Mouse (Mus musculus) lung, postnatal 10 days (tissue): ENCODE measurements at regions not wholly inside any gene's neighbourhood (a gene's known extent, or its start where the extent isn't known, plus 50 kb on each side); places are given as distances from the start of the nearest gene placed in this dataset.

ENCODE experiments used
- DNase-seq: peaks from one replicate; pipeline ENCODE4 v3.0.0; 2021

DNA sequence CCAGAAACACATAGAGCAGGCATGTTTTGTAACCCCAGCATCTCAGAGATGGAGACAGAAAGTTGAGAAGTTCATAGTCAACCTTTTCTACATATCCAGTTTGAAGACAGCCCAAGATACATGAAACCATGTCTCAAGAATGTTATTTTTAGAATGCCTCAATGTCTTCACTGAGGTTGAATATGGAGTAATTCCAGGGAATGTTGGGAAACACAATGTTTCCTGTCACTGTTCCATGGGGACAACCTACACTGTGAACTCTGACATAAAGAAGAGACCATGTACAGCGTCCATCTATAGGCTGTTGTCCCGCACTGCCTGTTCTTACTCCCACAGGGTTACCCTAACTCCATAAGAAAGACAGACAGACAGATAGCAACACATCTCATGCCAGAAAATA lies 89.8 kb upstream of the Mark1 start:
- no peak for DNase-seq

DNA sequence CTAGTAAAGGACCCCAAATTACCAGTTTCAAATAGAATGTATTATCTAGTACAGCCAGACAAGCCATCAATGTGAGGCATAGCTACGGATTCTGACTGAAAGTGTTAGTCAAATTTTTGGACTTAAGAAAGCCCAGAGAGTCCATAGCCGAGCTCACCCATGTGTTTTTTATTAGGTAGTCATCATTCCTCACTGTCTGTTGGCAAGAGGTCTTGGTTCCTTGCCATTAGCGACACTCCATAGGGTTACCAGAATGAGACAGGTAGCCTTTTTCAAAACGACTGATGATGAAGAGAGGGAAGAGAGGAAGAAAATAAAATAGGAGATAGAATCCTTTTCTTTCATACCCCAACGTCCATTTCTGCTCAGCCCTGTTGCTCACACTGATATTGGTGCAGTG lies 83.8 kb upstream of the Mark1 start:
- DNase-seq = no peak

DNA sequence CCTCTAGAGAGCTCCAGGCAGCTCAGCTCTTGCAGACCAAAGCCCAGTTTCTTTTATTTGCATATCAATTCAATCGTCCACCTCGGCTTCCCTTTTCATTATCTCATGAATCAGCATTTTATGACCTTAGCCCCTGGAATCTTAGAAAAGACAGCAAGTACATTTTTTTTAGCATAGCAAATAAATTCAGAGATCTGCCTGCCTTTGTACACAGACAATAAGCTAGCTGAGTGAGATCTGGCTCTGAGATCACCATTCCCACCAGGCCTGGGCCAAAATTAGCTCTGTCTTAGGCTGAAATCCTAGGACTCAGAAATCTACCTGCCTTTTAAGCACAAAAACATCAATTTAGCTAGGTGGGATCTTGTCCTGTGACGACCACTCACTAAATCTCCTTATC lies 80.7 kb upstream of the Mark1 start:
- no peak for DNase-seq

DNA sequence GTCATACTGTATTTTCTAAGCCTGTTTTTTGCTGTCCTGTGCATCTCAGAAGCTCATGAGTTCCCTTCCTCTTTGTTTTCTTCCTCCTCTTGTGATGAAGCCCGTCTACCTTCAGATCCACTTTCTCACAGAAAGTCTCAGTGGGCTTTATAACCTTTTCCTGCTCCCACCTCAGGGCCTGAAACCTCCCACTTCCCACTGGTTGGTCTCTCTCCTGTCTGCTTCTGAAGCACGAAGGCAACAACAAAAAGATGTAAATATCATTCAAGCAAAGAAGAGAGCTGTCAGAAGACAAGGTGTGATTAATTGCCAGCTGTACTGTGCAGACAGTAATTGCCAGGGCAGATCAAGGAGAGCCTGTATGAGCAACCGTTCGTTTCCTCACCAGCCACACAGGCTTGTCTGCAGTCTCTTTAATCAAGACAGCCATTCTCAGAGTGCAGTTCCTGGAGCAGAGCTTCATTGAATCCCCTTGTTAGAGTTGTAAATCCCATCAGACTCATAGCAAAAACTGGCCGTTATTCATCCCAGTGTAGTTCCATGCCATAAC lies 80.0 kb upstream of the Mark1 start:
- no peak for DNase-seq

DNA sequence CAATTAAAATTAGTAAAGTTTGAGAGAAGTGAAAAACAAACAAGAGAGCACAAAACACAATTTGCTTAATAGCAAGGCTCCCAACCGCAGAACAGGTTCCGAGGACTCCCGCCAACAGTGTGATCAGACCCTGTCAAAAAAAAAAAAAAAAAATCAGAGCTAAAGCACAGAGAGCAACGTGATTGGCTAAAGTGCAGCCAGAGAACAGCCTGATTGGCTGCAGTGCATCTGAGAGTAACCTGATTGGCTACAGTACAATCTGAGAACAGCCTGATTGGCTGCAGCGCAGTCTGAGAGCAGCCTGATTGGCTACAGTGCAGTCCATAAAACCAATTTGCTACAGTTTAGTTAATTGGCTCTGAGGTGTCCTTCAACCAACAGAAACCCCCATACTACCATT lies 74.6 kb upstream of the Mark1 start:
- no peak for DNase-seq

DNA sequence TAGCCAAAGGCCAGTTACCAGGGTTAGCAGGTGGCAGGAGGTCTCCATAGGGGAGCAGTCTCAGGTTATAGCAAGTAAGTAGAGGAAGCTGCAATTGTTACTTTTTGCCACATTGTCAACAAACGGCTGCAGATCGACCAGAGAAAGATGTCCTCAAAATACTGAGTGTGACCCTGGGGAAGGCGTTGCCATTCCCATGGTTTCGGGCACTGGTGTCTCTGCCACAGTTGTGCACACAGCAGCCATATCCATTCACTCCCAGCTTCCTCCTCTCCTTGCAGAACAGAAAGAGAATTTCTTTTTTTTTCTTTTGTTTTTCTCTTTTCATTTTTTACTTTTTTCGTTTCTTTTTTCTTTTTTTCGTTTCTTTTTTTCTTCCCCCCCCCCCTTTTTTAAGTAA lies 73.4 kb upstream of the Mark1 start:
- no peak for DNase-seq

DNA sequence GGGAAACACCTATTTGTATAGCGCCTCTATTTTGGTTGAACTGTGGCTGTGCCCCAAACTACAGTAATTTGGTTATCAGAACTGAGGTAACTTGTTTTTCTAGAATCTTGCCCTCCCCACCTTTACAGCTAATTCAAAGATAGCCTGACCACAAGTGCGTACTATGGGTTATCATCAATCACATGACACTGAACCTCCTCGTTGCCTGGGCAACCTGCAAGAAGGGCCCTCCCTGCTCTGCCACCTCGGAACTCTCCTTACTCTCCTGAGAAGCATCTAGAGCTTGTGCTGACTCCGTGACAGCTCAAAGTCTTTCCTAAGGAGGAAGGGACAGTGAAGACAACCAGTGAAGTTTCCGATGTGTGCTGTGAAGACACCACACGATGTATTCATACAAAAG lies 72.2 kb upstream of the Mark1 start:
- no peak for DNase-seq

DNA sequence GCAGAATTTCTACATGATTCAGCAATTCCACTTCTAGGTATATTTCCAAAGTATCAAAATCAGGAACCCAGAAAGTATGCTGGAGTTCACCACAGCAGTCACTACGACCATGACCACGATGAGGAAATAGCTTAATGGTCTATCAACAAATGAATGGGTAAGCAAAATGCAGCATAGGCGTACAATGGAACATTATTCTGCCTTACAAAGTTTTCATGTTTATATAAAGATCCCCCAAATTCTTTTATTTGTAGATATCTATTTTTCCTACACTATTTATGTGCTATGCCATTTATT lies 71.4 kb upstream of the Mark1 start:
- no peak for DNase-seq

DNA sequence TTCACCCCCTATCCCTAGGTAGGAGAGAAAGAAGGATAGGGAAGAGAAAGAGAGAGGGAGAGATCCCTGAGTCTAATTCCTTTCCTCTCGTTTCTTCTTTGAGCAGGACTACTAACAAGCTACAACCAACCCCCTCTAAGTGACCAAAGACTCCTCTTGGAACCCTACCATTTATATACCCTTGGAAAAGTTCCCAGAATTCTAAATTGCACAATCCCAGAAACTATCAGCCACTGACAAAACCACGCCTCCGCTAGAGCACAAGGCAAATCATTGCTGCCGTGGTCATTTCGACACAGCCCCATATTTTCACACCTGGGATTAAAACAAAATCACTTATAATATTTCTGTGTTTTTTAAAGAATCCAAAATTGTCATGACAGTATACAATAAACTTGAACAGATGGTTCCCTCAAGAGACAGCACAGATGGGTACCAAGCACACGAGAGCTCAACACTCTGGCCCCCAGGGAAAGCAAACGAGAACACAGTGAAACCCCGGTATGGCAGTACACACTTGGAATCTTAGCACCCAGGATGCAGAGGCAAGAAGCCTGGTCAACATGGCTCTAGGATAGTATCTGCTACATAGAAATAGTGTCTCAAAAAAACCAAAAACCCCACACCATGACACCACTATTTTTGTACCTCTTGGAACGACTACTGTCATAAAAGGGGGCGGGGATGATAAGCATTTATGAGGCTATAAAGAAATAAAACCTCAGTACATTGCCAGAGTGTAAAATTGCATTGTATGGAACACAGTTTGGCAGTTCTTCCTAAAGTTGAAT lies 70.9 kb upstream of the Mark1 start:
- DNase-seq = peak; percentile 51

DNA sequence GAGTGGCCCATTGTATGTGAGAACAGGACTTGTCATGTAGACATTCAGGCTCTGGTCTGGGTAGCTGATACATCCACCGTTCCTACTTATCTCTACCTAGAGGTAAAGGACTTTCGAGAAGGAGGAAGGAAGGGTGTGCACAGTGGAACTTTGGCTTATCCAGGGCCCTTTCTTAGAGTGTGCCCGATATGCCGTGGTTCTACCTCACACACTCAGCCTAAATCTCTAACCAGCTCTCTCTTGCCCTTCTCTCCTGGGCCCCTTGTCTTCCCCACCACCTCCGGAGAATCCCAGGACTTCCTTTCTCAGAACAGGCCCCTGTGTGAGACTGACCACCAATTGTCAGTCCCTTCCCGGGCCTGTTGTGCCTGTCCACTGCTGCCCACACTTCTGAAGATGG lies 68.8 kb upstream of the Mark1 start:
- DNase-seq = no peak

DNA sequence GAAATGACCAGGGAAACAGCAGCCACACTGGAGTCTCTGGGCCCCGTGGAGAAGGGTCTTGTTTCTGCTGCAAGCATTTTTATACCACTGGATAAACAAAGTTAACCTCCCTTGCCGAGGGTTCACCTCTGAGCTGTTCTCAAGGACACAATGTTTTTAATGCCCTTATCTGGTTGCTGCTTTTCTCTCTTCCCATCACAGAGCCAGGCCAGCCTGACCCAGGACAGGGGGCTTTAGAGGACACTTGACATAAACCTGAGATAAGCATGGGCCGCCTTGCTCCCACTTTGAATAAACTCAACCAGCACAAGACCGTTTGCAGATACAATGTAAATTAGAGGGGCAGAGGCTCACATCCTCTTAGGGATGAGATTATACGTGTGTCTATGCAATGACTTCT lies 68.3 kb upstream of the Mark1 start:
- no peak for DNase-seq

DNA sequence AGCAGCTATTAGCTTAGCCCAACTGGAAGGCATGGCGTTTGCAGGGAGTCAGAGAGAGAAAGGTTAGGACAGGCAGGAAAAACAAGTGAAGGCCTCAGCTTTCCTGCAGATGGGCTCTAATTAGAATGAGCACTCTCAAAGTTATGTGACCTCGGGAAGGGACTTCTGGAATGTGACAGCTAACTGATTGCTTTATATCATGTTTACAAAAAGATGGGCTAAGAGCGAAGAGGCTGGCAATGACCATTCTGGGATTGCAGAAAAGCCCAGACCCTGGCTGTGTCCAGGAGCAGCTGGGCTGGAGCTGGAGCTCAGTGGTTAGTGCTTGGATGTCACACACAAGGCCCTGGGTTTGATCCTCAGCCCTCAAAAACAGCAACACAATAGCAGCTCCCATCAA lies 65.7 kb upstream of the Mark1 start:
- peak; percentile 44 for DNase-seq

DNA sequence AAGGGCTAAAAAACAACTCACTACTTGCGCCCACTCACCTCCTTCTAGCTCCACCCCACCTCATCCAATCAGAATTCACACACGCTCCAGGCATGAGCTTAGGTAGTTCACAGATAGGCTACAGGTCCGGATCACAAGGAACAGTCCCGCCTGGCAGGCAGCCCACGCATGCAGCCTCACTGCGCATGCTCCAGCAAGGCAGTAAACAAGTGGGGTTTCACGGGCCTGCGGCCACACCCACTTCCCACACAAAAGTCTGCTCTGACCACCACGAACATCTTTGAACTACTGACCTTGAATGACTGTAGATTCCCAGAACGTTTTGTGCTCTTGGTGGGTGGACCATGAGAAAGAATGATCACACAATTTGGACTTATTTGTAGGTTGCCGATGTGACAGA lies 62.7 kb upstream of the Mark1 start:
- DNase-seq = peak; percentile 42

DNA sequence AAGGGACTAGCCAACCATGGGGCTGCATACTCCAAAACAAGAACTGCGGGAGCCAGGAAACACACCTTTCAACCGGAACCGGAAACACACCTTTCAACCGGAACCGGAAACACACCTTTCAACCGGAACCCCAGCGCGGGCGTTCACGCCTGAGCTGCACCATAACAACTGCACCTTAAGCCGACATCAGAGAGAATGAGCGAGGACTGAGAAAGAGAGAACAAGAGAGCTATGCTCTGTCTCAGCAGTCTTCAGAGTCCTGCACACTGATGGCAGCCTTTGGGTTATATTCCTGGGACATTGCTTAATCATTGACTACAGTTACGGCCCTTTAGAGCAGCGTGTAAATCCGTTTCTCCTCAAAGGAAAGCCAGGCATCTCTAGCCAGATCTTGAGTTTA lies 58.1 kb upstream of the Mark1 start:
- DNase-seq = no peak

DNA sequence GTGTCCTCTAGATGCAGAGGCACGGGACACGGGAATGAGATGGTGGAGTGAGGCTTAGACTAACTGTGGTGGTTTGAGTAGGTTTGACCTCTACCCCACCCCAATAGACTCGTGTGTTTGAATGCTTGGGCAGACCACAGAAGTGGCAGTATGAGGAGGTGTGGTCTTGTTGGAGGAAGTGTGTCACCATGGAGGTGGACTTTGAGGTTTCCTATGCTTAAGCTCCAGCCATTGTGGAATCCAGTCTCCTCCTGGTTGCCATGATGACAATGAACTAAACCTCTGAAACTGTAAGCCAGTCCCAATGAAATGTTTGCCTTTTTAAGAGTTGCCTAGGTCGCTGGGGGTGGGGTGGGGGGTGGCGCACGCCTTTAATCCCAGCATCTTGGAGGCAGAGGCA lies 53.3 kb upstream of the Mark1 start:
- DNase-seq = no peak

DNA sequence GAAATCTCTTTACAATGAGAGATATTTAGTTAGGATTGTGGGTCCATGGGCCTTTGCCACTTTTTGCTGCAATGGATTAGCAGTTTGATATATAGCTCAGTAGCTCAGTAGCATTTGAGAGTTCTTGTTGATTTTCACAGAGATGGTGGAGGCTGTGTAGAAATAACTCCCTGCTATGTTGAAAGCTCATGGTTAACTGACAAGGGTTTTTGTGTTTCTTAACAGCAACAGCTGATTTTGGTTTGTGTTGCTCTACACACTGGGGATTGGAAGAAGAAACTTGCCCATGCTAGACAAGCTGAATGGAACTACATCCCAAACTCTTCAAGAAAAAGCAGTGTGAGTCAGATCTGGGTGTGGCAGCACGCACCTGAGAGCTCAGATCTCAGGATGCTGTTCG lies 50.6 kb upstream of the Mark1 start:
- no peak for DNase-seq
